Mouse (Mus musculus) hindbrain, embryonic 13.5 days (tissue): Measurements from ENCODE around the gene Tmem110. TPM values are rescaled to one million over a fixed set of nuclear protein-coding genes. Genes with fewer than 3 reads are reported as not detected.
A peak's percentile ranks its signal among the peaks of the same experiment; 100 is the strongest.

ENCODE experiments used
- ATAC-seq: fragments of 200-750 bp; cut with Nextera tagmentation; 2 replicates; pipeline ENCODE4 v1.8.0; 2017; ENCODE audit warnings: moderate TSS enrichment; ENCODE audit not compliant: low FRiP score
- H3K27ac ChIP-seq: fragments of 300-500 bp; sonication (generic); 2 replicates; pipeline ENCODE4 v1.5.1; 2015; ENCODE audit warnings: inconsistent platforms, mild to moderate bottlenecking, moderate library complexity
- H3K27me3 ChIP-seq: fragments of 300-500 bp; sonication (generic); 2 replicates; pipeline ENCODE4 v1.6.1; 2015; ENCODE audit warnings: mild to moderate bottlenecking, inconsistent platforms
- H3K36me3 ChIP-seq: fragments of 300-500 bp; sonication (generic); 2 replicates; pipeline ENCODE4 v1.6.1; 2015; ENCODE audit warnings: mild to moderate bottlenecking, inconsistent platforms
- H3K4me1 ChIP-seq: fragments of 300-500 bp; sonication (generic); replicated peaks from 2 replicates; pipeline ENCODE4 v1.6.1; 2015; ENCODE audit warnings: inconsistent platforms
- H3K4me2 ChIP-seq: fragments of 300-500 bp; sonication (generic); 2 replicates; pipeline ENCODE4 v1.6.1; 2015; ENCODE audit warnings: inconsistent platforms, mild to moderate bottlenecking, moderate library complexity
- H3K4me3 ChIP-seq: fragments of 300-500 bp; sonication (generic); 2 replicates; pipeline ENCODE4 v1.5.1; 2015; ENCODE audit warnings: mild to moderate bottlenecking, inconsistent platforms
- H3K9ac ChIP-seq: fragments of 300-500 bp; sonication (generic); 2 replicates; pipeline ENCODE4 v1.6.1; 2015; ENCODE audit warnings: mild to moderate bottlenecking, inconsistent platforms
- H3K9me3 ChIP-seq: fragments of 300-500 bp; sonication (generic); 2 replicates; pipeline ENCODE4 v1.6.1; 2016; ENCODE audit warnings: inconsistent platforms
- WGBS: fragments of 180-500 bp; shearing (Covaris S2); methylation state at CpG from one replicate; pipeline ENCODE4 v1.1.7; 2015; 5-methylcytosine and 5-hydroxymethylcytosine counted together
- polyA plus RNA-seq: library from polyadenylated mRNA; unstranded; fragments of >200 nt; fragmentation: Nextera tagmentation; extraction: Ambion mirVana; gene quantifications from 2 replicates; pipeline ENCODE4 v1.2.1, GENCODE M21; 2015

Tmem110 gene
- polyA plus RNA-seq, 1 experiment from 2014 or later, result 22.6 TPM

DNA sequence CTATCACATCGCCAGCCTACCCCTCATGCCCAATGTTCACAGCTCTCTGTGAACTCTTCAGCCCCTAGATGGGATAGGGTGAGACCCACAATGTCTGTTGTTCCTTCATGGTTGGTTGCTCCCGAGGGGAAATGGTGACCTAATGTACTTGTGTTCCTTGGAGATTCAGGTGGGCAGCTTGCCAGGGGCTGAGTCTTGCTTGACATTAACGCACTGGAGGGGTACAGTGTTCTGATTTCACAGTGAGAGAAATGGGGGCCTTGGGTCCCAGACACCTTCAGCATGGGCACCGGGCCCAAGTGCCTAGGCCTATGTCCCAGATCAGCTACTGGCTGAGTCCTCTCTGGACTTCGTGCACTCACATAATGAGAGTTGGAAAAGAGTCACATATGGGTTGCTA, 88.0 kb downstream of the Tmem110 start:
- Histone ChIP-seq H3K36me3 (no peaks in the 10 kb centered on the region), H3K4me2 (no peak overlapping the region), H3K4me1 (no peaks in the 10 kb centered on the region), H3K4me3 (no peak overlapping the region), H3K9ac (no peak overlapping the region), H3K27me3 (no peaks in the 10 kb centered on the region), H3K27ac (no peak overlapping the region), H3K9me3 (no peaks in the 10 kb centered on the region)
- no peak for ATAC-seq
- WGBS, result 82% methylated on average over 5 of the region's 5 CpGs

- 74% methylated on average over 1 of the region's 1 CpGs for WGBS
- Histone ChIP-seq H3K36me3 (no peaks in the 10 kb centered on the region), H3K4me2 (no peak overlapping the region), H3K4me3 (no peak overlapping the region), H3K27me3 (no peaks in the 10 kb centered on the region), H3K9me3 (no peaks in the 10 kb centered on the region), H3K27ac (no peak overlapping the region), H3K9ac (no peak overlapping the region), H3K4me1 (no peaks in the 10 kb centered on the region)
- no peak for ATAC-seq
Observed at GRCm38 (mm10) chr14:30916516-30916915, 91.1 kb downstream of the Tmem110 start.

DNA sequence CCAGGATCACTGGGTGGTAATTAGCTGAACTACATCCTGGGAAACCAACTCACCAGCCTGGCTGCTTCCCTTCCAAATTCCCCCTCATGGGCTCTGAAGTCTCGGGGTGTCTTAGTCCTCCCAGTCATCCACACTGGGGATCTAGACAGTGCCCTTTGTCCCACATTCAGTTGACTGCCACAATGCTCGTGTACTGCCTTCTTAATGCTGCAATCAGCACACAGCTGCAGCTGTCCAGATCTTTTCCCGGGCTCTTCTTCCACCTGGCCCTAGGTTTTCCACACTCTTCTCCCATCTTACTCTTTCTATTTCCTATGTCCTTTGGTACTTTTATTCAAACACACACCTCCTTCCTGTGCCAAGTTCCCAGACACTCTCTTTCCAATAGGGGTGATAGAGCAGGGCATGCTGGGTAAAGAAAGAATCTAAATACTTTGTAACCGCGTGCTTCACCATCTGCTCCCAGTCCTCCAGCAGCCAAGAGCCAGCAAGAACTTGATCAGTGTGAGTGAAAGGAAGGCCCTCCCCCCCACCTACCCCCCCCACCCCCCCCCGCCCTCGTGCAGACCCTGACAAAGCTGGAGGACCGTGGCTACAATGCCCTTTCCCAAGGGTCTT, 96.8 kb downstream of the Tmem110 start:
- Histone ChIP-seq H3K9ac (no peak overlapping the region), H3K36me3 (no peaks in the 10 kb centered on the region), H3K9me3 (no peaks in the 10 kb centered on the region), H3K4me3 (no peak overlapping the region), H3K27ac (no peak overlapping the region), H3K27me3 (no peaks in the 10 kb centered on the region), H3K4me2 (no peak overlapping the region), H3K4me1 (peaks cover 11% of the 10 kb centered on the region; the same call in 1 of the 2 replicates)
- whole genome bisulfite sequencing, result 43% methylated on average over 8 of the region's 8 CpGs
- no peak for ATAC-seq

GRCm38 (mm10) chr14:30923375-30924105, 98.2 kb downstream of the Tmem110 start, which contains the start of gene Itih3:
Gene Itih3, minus strand, starts transcription at chr14:30923760.
- WGBS, result 70% methylated on average over 6 of the region's 6 CpGs

DNA sequence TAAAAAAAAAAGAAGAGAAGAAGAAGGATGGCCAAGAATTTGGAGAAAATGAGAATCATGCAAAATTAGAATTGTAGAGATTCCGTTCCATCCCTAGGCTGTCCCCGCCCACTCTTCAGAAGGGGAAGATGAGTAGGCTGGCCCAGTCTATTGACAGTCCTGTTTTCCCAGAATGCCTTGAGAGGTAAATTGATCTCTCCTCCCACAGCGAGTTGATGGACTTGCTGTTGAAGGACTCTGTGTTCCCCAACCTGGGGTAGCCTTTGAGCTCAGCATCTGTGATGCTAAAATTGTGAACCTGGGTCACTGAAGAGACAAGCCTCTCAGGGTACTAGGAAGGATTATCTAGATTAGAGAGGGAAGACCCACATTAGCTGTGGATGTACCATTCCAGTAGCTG, 100.1 kb downstream of the Tmem110 start:
- H3K9me3 ChIP-seq, result no peaks in the 10 kb centered on the region
- H3K4me1 ChIP-seq, result peaks cover 11% of the 10 kb centered on the region; the same call in 1 of the 2 replicates
- H3K27me3 ChIP-seq, result no peaks in the 10 kb centered on the region
- H3K4me2 ChIP-seq, result no peak overlapping the region
- no peak overlapping the region for H3K9ac ChIP-seq
- no peaks in the 10 kb centered on the region for H3K36me3 ChIP-seq
- no peak for ATAC-seq
- 94% methylated on average over 3 of the region's 3 CpGs for WGBS
- H3K27ac ChIP-seq, result no peak overlapping the region
- no peak overlapping the region for H3K4me3 ChIP-seq

More at GRCm38 (mm10) chr14:30923375-30924105, 98.2 kb downstream of the Tmem110 start, which contains the start of gene Itih3:
- H3K4me1 ChIP-seq, result peaks cover 11% of the 10 kb centered on the region; the same call in 1 of the 2 replicates
- no peak within 1 kb of the TSS for H3K4me3 ChIP-seq
- H3K27me3 ChIP-seq, result no peaks in the 10 kb centered on the region
- H3K27ac ChIP-seq, result no peak within 1 kb of the TSS
- 0 out of 2 replicates have a peak within 1 kb of the TSS, but pooled peaks have one; percentile 24 for H3K9ac ChIP-seq
- ATAC-seq, result no peak
- H3K36me3 ChIP-seq, result no peaks in the 10 kb centered on the region
- no peaks in the 10 kb centered on the region for H3K9me3 ChIP-seq
- no peak within 1 kb of the TSS for H3K4me2 ChIP-seq

Other genes starting within 250 kb of the Tmem110 start
- 29.2 and 31.7 TPM in 2 replicates for gene Prkcd, start 199.4 kb upstream of the Tmem110 start, polyA plus RNA-seq
- gene Rft1, start 171.2 kb upstream of the Tmem110 start, polyA plus RNA-seq, result 9.5 and 10.4 TPM in 2 replicates
- gene Sfmbt1, start 110.7 kb upstream of the Tmem110 start, polyA plus RNA-seq, result 17.6 and 19.1 TPM in 2 replicates
- 0.97 and 1.00 TPM in 2 replicates for gene Mustn1, start 53.6 kb downstream of the Tmem110 start, polyA plus RNA-seq
- not detected in 2 replicates for gene Itih4, start 60.9 kb downstream of the Tmem110 start, polyA plus RNA-seq
- 1.0 and 1.3 TPM in 2 replicates for gene Itih3, start 98.2 kb downstream of the Tmem110 start, polyA plus RNA-seq
- not detected in 2 replicates for gene Itih1, start 117.7 kb downstream of the Tmem110 start, polyA plus RNA-seq
- gene Nek4, start 125.8 kb downstream of the Tmem110 start, polyA plus RNA-seq, result 16.9 and 19.2 TPM in 2 replicates
- gene Glt8d1, start 175.8 kb downstream of the Tmem110 start, polyA plus RNA-seq, result 62.8 and 66.7 TPM in 2 replicates
- gene Spcs1, start 176.1 kb downstream of the Tmem110 start, polyA plus RNA-seq, result 322 and 337 TPM in 2 replicates
- 146 and 151 TPM in 2 replicates for gene Pbrm1, start 193.5 kb downstream of the Tmem110 start, polyA plus RNA-seq
- 52.8 and 52.9 TPM in 2 replicates for gene Gnl3, start 193.6 kb downstream of the Tmem110 start, polyA plus RNA-seq